Mouse (Mus musculus): Measurements from ENCODE around the gene Trim65. TPM values are rescaled to one million over a fixed set of nuclear protein-coding genes. Genes with fewer than 3 reads are reported as not detected.

Gene Trim65
- polyA plus RNA-seq, 1 experiment from 2014 or later, result 3.1 TPM

DNA sequence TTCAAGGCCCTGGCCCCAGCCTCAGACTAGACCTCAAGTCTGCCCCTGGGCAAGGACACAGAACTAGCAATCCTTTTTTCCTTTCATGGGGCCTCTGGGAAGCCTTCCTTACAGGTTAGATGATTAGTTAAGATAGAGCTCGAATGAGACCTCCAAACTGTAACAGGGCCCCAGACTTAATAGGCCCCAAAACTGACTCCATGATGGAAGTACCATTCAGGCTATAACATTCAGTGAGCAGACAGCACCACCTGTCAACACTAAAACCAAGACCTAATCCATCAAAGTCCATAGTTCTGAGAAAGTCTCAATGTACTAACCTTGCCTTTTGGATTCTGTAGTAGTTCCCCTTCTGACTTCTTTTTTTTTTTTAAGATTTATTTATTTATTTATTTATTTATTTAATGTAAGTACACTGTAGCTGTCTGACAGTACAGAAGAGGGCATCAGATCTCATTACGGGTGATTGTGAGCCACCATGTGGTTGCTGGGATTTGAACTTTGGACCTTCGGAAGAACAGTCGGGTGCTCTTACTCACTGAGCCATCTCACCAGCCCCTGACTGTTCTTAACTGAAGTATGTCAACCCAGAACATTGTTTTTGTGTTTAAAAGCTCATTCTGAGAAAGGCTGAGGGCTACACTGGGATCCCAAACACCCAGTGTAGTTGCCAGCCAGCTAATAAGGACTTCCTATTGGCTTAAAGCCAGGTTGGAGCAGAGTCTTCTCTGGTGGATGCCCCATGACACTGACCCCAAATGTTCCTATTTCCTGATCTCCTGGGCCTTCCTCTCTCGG, 39.3 kb upstream of the Trim65 start:
- Histone ChIP-seq H3K36me3 (ENCODE audit: insufficient read depth, low read length) (peaks cover 25% of the 10 kb centered on the region; the same call in 1 of the 2 replicates), H3K9ac (ENCODE audit: low read depth, low read length) (no peak overlapping the region), H3K4me3 (replicated peaks; ENCODE audit: low read depth, low read length) (no peak overlapping the region), H3K9me3 (replicated peaks; ENCODE audit: low read length) (no peaks in the 10 kb centered on the region), H3K27ac (peak overlapping the region; percentile 73), H3K4me2 (ENCODE audit: low read length) (no peak overlapping the region), H3K4me1 (replicated peaks; ENCODE audit: insufficient read depth, low read length) (peaks cover 8% of the 10 kb centered on the region), H3K27me3 (ENCODE audit: insufficient read depth, low read length) (no peaks in the 10 kb centered on the region)
- no peak for TF ChIP-seq CTCF (IDR thresholded peaks at IDR 0.05; ENCODE audit: low read depth)
- ATAC-seq (replicated peaks; ENCODE audit: low FRiP score, low read depth) (no peak), DNase-seq (ENCODE audit: low spot score) (no peak)
- WGBS, result 77% methylated on average over 5 of the region's 5 CpGs

DNA sequence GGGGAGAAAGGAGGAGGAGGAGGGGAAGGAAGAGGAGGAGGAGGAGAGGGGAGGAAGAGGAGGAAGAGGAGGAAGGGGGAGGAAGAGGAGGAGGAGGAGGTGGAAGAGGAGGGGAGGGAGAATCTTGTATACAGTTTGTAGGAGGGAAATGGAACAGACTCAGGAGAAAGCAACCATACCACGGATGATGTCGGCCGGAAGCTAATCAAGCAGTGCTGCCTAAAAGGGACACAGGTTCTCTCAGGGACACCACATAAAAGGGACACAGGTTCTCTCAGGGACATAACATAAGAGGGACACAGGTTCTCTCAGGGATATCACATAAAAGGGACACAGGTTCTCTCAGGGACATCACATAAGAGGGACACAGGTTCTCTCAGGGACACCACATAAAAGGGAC, 38.3 kb upstream of the Trim65 start:
- no peak for TF ChIP-seq CTCF (IDR thresholded peaks at IDR 0.05; ENCODE audit: low read depth)
- Histone ChIP-seq H3K4me1 (replicated peaks; ENCODE audit: insufficient read depth, low read length) (peaks cover 8% of the 10 kb centered on the region), H3K4me3 (replicated peaks; ENCODE audit: low read depth, low read length) (no peak overlapping the region), H3K9ac (ENCODE audit: low read depth, low read length) (no peak overlapping the region), H3K4me2 (ENCODE audit: low read length) (no peak overlapping the region), H3K9me3 (replicated peaks; ENCODE audit: low read length) (no peaks in the 10 kb centered on the region), H3K27ac (no peak overlapping the region), H3K36me3 (ENCODE audit: insufficient read depth, low read length) (peaks cover 25% of the 10 kb centered on the region; the same call in 1 of the 2 replicates), H3K27me3 (ENCODE audit: insufficient read depth, low read length) (no peaks in the 10 kb centered on the region)
- 82% methylated on average over 3 of the region's 3 CpGs for WGBS
- DNase-seq (ENCODE audit: low spot score), result no peak
- no peak for ATAC-seq (replicated peaks; ENCODE audit: low FRiP score, low read depth)

DNA sequence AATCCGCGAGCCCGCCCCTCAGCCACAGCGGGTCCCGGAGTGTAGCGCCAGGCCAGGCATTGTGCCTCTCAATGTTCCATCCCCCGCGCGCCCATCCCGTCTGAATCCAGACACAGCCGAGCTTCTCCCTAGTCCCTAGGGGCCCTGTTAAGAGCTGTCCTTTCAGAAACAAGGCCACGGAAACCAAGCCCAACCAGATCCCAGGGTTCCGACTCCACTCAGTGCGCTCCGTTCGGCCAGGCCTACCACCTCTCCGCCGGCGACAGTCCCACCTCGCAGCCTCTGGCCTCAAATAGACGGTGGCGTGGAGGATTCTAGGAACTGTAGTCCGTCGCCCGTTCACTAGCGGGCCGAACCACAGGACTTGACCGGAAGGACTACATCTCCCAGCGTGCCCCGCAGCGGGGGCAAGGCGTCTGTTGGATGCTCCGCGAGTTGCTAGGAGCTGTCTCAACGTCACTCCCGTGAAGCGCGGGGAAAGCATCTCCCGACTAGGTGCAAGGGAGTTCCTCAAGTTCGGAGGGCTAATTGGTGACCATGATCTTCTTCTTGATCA, 37.0 kb upstream of the Trim65 start, which contains the start of gene Fbf1:
TSS of gene Fbf1 (minus strand) at position 283 of the 556 bp plus-strand sequence.
- Histone ChIP-seq H3K4me1 (replicated peaks; ENCODE audit: insufficient read depth, low read length) (peaks cover 20% of the 10 kb centered on the region), H3K27me3 (ENCODE audit: insufficient read depth, low read length) (no peaks in the 10 kb centered on the region), H3K4me3 (replicated peaks; ENCODE audit: low read depth, low read length) (peak within 1 kb of the TSS; percentile 66), H3K4me2 (ENCODE audit: low read length) (peak within 1 kb of the TSS; percentile 87), H3K9ac (ENCODE audit: low read depth, low read length) (peak within 1 kb of the TSS; percentile 87), H3K27ac (peak within 1 kb of the TSS; percentile 93), H3K9me3 (replicated peaks; ENCODE audit: low read length) (no peaks in the 10 kb centered on the region), H3K36me3 (ENCODE audit: insufficient read depth, low read length) (peaks cover 21% of the 10 kb centered on the region; the same call in 1 of the 2 replicates)
- under 1% methylated on average over 40 of the region's 40 CpGs for WGBS
- ATAC-seq (replicated peaks; ENCODE audit: low FRiP score, low read depth), result peak; percentile 88
- 0 out of 2 replicates have a peak, but pooled peaks have one; percentile 5 for TF ChIP-seq CTCF (IDR thresholded peaks at IDR 0.05; ENCODE audit: low read depth)
- DNase-seq (ENCODE audit: low spot score), result peak; percentile 99

DNA sequence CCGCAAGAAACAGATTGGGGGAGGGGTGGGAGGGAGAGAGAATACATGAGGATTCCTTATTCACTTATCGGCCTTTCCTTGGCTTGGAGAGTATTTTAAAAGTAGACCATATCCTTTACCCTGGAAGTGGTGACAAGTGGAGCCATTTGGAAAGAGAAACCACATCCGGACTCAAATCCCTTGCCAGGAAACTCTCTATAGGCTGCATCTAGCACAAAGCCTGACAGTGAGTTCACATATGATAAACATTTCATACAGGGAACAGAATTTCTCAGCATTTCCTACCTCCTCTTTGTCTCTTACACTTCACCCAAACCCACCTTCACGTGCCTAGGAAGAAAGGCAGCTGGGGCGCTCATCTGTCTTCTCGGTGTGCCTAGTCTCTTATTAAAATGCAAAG, 36.3 kb upstream of the Trim65 start:
- peak overlapping the region; percentile 87 for H3K9ac ChIP-seq (ENCODE audit: low read depth, low read length)
- TF ChIP-seq CTCF (IDR thresholded peaks at IDR 0.05; ENCODE audit: low read depth), result no peak
- H3K27me3 ChIP-seq (ENCODE audit: insufficient read depth, low read length), result no peaks in the 10 kb centered on the region
- 4% methylated on average over 6 of the region's 6 CpGs for WGBS
- H3K27ac ChIP-seq, result peak overlapping the region; percentile 93
- H3K4me2 ChIP-seq (ENCODE audit: low read length), result peak overlapping the region; percentile 87
- DNase-seq (ENCODE audit: low spot score) (peak; percentile 83), ATAC-seq (replicated peaks; ENCODE audit: low FRiP score, low read depth) (no peak)
- H3K9me3 ChIP-seq (replicated peaks; ENCODE audit: low read length), result no peaks in the 10 kb centered on the region
- H3K36me3 ChIP-seq (ENCODE audit: insufficient read depth, low read length), result peaks cover 17% of the 10 kb centered on the region; the same call in 1 of the 2 replicates
- peak overlapping the region; percentile 66 for H3K4me3 ChIP-seq (replicated peaks; ENCODE audit: low read depth, low read length)
- H3K4me1 ChIP-seq (replicated peaks; ENCODE audit: insufficient read depth, low read length), result peaks cover 20% of the 10 kb centered on the region

DNA sequence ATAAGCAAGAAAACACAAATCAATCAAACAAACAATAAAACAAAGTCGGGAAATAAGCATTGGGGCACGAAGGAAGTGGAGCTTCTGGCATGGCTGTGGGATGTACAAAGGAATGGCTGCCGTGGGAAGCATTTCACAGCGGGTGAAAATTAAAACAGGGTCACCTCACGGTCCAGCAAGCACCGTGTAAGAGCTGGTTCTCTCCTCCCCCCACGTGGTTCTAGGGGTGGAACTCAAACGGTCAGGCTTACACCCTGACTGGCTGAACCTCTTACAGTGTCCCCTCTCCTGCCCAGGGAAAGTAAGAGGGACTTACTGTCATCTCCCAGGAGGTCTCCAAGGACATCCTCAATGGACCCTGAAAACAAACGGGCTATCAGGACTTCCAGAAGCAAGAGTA, 32.1 kb upstream of the Trim65 start:
- Histone ChIP-seq H3K4me2 (ENCODE audit: low read length) (no peak overlapping the region), H3K36me3 (ENCODE audit: insufficient read depth, low read length) (peaks cover 19% of the 10 kb centered on the region; the same call in 1 of the 2 replicates), H3K4me3 (replicated peaks; ENCODE audit: low read depth, low read length) (no peak overlapping the region), H3K9me3 (replicated peaks; ENCODE audit: low read length) (no peaks in the 10 kb centered on the region), H3K9ac (ENCODE audit: low read depth, low read length) (0 out of 2 replicates have a peak overlapping the region, but pooled peaks have one; percentile 5), H3K4me1 (replicated peaks; ENCODE audit: insufficient read depth, low read length) (peaks cover 20% of the 10 kb centered on the region), H3K27ac (peak overlapping the region; percentile 54), H3K27me3 (ENCODE audit: insufficient read depth, low read length) (no peaks in the 10 kb centered on the region)
- TF ChIP-seq CTCF (IDR thresholded peaks at IDR 0.05; ENCODE audit: low read depth), result no peak
- peak; percentile 74 for DNase-seq (ENCODE audit: low spot score)
- WGBS, result 17% methylated on average over 9 of the region's 9 CpGs
- ATAC-seq (replicated peaks; ENCODE audit: low FRiP score, low read depth), result peak; percentile 73

DNA sequence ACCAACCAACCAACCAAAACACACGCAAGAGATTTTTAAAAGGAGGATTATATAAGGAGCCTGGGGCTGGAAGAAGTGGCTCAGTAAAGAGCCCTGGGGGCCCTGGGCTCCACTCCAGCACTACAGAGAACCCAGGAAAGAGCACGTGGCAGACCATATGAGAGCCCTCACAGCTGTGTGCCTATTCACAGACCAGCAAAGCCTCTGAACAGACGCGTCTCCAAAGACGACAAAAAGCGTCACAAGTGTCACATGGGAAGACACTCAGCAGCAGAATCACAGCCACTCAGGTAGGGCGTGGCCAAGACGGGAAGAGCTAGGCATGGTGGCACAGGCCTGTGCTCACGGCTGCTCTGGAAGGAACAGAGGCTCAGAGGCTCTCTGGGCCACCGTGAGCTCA, 31.2 kb upstream of the Trim65 start:
- H3K9me3 ChIP-seq (replicated peaks; ENCODE audit: low read length), result no peaks in the 10 kb centered on the region
- no peak for TF ChIP-seq CTCF (IDR thresholded peaks at IDR 0.05; ENCODE audit: low read depth)
- H3K36me3 ChIP-seq (ENCODE audit: insufficient read depth, low read length), result peaks cover 26% of the 10 kb centered on the region; the same call in 1 of the 2 replicates
- no peak overlapping the region for H3K4me2 ChIP-seq (ENCODE audit: low read length)
- DNase-seq (ENCODE audit: low spot score) (no peak), ATAC-seq (replicated peaks; ENCODE audit: low FRiP score, low read depth) (no peak)
- no peak overlapping the region for H3K4me3 ChIP-seq (replicated peaks; ENCODE audit: low read depth, low read length)
- H3K27ac ChIP-seq, result no peak overlapping the region
- WGBS, result 78% methylated on average over 10 of the region's 10 CpGs
- no peaks in the 10 kb centered on the region for H3K27me3 ChIP-seq (ENCODE audit: insufficient read depth, low read length)
- no peak overlapping the region for H3K9ac ChIP-seq (ENCODE audit: low read depth, low read length)
- peaks cover 19% of the 10 kb centered on the region for H3K4me1 ChIP-seq (replicated peaks; ENCODE audit: insufficient read depth, low read length)
